Mouse (Mus musculus) lung, adult 18-20 months (tissue): ENCODE results near the gene Nkg7.

ENCODE experiments used
- DNase-seq, 2 experiments: peaks; one replicate each; pipeline ENCODE4 v3.0.0; 2022; ENCODE audit warnings: mixed read lengths in 2 of 2

Gene Nkg7

DNA sequence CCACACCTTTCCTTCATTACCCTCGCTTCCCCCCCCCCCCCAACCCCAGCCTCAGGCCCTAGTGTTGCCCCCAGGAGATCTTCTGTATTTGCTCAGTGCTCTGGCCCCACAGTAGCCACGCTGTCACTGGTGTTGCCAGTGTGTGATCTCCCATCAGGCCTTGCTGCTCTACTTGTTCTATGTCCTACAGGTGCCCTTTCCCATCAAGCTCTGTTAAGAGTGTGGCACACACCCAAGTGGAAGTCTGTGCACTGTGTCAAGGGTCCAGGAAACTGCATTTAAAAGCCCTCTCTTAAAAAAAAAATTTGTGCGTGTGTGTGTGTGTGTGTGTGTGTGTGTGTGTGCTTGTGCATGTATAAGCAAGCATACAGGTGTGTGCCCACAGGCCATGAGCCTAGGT is 11.4 kb downstream of the Nkg7 start:
- peak in 1 of 2 experiments; percentile 35 for DNase-seq

- DNase-seq = no peak
Measured at GRCm38 (mm10) chr7:43449811-43450210, 12.9 kb downstream of the Nkg7 start.

GRCm38 (mm10) chr7:43451726-43452125 is 14.9 kb downstream of the Nkg7 start:
- DNase-seq = peak in 1 of 2 experiments; percentile 54

- no peak for DNase-seq
Measured at GRCm38 (mm10) chr7:43452609-43453008, 15.7 kb downstream of the Nkg7 start.

DNA sequence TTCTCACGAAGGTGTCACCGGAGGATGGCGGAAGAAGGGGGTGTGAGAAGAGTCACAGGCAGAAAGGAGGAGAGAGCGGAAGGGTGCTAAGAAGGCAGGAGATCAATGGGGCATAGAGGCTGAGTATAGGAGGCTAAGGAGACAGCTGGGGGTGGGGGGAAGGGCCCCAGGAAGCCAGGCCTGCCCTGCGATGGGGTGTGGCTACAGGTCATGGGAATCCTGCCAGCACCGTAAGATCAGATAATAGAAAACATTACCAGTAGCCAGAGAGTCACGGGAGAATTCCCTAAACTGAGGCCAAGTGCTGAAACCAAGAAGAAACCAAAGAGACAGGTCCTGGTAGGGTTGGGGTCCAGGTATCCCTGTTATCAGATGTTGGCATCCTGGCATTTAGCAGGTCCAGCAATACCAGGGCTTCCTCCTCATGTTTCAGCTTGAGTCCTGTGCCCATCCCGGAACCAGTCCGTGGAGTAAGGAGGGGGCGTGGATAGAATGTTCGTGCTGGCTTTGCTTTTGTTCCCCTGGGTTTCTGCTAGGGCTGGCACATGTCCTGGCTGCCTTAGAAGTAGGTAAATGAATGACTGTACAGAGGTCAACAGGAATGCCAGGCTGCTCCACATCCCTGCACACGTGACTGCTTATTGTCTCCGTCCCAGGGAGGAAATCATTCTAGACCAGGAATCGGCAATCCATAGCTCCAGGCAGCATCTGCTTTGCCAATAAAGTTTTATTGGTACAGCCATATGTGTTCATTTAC is 16.9 kb downstream of the Nkg7 start:
- DNase-seq = peak; percentile 57 to 72

DNA sequence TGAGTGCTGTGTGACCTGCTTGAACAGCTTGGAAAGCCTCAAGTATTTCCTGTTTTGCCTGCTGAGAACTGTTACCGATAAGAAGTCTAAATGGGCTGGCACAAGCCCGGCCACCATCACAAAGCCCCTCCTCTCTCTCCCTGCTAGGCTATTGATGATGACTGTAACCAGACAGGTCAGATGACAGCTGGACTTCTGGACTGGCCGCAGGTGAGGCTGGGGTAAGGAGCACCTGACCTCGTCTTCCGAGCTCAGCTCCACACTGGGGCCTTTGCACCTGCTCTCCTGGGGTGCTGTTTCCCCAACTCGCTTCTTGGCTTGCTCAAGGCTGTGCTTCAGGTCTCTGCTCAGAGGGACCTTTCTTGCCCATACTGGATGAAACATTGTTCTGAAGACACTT is 17.5 kb downstream of the Nkg7 start:
- peak in 1 of 2 experiments; percentile 44 for DNase-seq

- DNase-seq = no peak
Measured at GRCm38 (mm10) chr7:43462851-43463250, 26.0 kb downstream of the Nkg7 start, which contains the start of gene Vsig10l. Vsig10l (plus strand) TSS chr7:43463151.

DNA sequence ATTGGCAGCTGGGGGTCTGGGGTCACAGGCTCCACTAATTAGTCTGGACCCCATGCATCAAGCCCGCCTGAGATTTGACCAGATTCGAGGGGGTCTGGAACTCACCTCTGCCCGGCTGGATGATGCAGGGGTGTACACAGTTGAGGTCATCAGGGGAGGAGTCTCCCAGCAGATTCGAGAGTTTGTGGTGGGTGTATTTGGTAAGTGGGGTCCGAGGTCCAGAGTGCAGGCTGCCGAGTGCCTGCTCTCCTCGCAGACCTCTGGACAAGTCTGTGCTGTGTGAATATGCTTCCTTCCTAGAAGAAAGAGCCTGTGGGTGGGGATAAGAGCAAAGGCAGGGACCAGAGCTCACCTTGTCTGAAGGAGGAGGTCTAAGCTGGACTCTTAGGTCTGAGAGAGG is 27.1 kb downstream of the Nkg7 start:
- DNase-seq = no peak

- DNase-seq = peak; percentile 21 to 25
Measured at GRCm38 (mm10) chr7:43464864-43465343, 28.0 kb downstream of the Nkg7 start.

GRCm38 (mm10) chr7:43465344-43466098 is 28.6 kb downstream of the Nkg7 start:
- peak; percentile 94 to 95 for DNase-seq

DNA sequence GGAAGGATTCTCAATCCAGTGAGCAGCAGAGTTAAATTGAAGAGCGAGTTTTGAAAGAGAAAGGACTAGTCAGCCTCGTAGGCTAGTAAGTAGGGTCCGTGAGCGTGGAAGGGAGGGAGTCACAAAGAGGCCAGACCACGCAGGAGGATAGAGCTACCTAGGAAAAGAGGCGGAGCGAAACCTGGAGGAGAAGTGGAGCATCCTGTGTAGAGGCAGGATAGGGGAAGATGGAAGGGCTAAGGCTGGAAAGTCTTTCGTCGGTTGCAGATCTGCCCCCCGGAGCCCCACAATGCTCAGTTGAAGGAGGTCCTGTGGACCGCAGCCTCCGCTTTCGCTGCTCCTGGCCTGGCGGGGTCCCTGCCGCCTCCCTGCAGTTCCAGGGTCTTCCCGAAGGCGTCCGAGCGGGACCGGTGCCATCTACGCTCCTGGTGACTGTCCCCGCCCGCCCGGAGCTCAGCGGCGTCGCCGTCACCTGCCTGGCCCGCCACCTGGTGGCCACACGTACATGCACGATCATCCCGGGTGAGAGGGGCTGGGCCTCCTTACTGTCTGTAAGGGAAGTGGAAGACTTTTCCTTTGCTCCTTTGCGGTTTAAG is 29.3 kb downstream of the Nkg7 start:
- DNase-seq = peak; percentile 81 to 88

DNA sequence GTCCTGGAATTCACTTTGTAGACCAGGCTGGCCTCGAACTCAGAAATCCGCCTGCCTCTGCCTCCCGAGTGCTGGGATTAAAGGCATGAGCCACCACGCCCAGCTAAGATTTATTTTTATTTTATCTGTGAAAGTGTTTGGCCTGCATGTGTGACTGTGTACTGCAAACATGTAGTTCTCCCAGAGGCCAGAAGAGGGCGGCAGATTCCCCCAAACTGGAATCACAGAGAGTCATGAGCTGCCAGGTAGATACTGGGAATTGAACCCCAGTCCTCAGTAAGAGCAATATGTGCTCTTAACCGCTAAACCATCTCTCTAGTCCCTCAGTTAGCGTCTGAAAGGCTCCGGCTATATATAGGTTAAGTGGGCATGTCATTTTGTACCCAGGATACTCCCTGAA is 33.5 kb downstream of the Nkg7 start:
- no peak for DNase-seq

- DNase-seq = no peak
Measured at GRCm38 (mm10) chr7:43475706-43476105, 38.8 kb downstream of the Nkg7 start.

- DNase-seq = no peak
Measured at GRCm38 (mm10) chr7:43476376-43476775, 39.5 kb downstream of the Nkg7 start.

GRCm38 (mm10) chr7:43481191-43481590 is 44.3 kb downstream of the Nkg7 start:
- no peak for DNase-seq

DNA sequence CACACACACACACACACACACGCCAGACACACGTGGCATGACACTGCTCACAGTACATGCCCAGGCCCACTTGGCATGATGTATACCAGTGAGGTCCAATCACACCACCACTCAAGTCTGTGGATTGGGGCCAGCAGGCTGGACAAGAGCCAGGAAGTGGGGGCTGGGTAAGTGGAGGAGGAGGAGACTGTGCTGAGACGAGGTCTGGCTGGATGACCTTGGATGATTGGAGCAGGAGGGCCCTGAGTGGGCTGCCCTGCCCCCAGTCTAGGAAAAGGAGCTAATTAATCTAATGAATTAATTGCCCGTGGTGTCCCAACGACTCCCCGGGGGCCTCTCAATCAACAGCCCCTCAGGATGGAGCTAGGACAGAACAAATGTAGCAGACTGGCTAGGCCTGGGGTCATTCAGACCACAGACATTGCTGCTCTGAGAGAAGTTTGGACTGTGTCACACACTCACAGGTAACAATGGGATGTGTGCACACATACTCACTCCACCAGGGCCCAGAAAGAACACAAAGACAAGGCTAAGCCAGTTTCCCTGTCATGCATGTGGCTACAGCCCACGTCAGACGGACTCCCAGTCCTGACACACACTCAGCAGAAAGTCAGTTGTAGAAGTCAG is 45.3 kb downstream of the Nkg7 start:
- no peak for DNase-seq

GRCm38 (mm10) chr7:43483236-43483635 is 46.4 kb downstream of the Nkg7 start:
- no peak for DNase-seq
